Mouse (Mus musculus) bone marrow, adult 2 months (tissue): ENCODE results near the gene Pold4. TPM values are rescaled to one million over a fixed set of nuclear protein-coding genes. Genes with fewer than 3 reads are reported as not detected.
A peak's percentile ranks its signal among the peaks of the same experiment; 100 is the strongest.

Experiments
- H3K27ac ChIP-seq: fragments of 200-500 bp; 2 replicates; pipeline ENCODE4 v1.5.1; 2012; ENCODE audit warnings: low read depth, mild to moderate bottlenecking, control low read depth, inconsistent platforms, low read length; ENCODE audit not compliant: control insufficient read depth, poor library complexity, insufficient read depth
- H3K4me1 ChIP-seq: fragments of 200-500 bp; 2 replicates; pipeline ENCODE4 v1.6.1; 2011; ENCODE audit warnings: low read length; ENCODE audit not compliant: control insufficient read depth, insufficient read depth
- H3K4me3 ChIP-seq: fragments of 200-500 bp; replicated peaks from 2 replicates; pipeline ENCODE3; 2011; ENCODE audit warnings: mild to moderate bottlenecking, low read depth, low read length, control low read depth; ENCODE audit not compliant: control insufficient read depth
- CTCF ChIP-seq: fragments of 200-500 bp; IDR thresholded peaks from 2 replicates; pipeline ENCODE4 v1.5.1; 2011; ENCODE audit warnings: low read length, control low read depth; ENCODE audit not compliant: control insufficient read depth, insufficient read depth
- POLR2A ChIP-seq: fragments of 200-500 bp; IDR thresholded peaks from 2 replicates; pipeline ENCODE4 v1.6.1; 2011; ENCODE audit warnings: low read depth, mild to moderate bottlenecking, control low read depth, low read length, borderline replicate concordance; ENCODE audit not compliant: control insufficient read depth
- whole genome bisulfite sequencing: fragments of 180-500 bp; shearing (Covaris S2); methylation state at CpG from one replicate; pipeline ENCODE4 v1.1.7; 2018; 5-methylcytosine and 5-hydroxymethylcytosine counted together
- polyA plus RNA-seq: library from polyadenylated mRNA; stranded (reverse); fragments of >200 nt; gene quantifications from 2 replicates; pipeline ENCODE4 v1.2.4, GENCODE M21; 2011; ENCODE audit warnings: low replicate concordance; ENCODE audit not compliant: missing spikeins, insufficient read depth, insufficient read length

Gene Pold4
- polyA plus RNA-seq, 1 experiment: 54.7 TPM

DNA sequence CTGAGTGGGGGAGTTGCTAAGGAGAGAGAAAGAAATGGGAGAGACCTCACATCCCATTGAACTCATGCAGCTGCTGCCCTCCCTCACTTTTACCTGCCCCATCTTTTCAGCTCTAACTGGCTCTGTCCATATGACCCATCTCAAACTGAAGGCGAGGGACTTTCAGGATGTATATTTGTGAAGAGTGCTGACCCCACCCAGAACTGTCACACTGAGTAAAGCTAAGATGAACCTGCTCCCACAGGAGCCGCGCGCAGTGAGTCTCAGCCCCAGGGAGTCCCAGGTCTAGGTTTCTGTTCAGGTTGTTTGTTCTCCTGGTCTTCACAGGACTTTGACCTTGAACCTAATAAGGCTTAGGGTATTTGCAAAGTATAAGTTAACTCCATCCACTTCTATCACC is 2.8 kb upstream of the Pold4 start:
- WGBS: 88% methylated on average over 4 of the region's 4 CpGs
- no peak overlapping the region for H3K27ac ChIP-seq
- H3K4me3 ChIP-seq: no peak overlapping the region
- H3K4me1 ChIP-seq: peaks cover 10% of the 10 kb centered on the region
- TF ChIP-seq CTCF: no peak

GRCm38 (mm10) chr19:4229451-4230076 is 2.1 kb upstream of the Pold4 start:
- 74% methylated on average over 9 of the region's 9 CpGs for WGBS
- TF ChIP-seq CTCF: no peak
- no peak for TF ChIP-seq POLR2A

GRCm38 (mm10) chr19:4230415-4230814 is 1.3 kb upstream of the Pold4 start:
- WGBS: 66% methylated on average over 8 of the region's 8 CpGs
- Histone ChIP-seq H3K4me1 (peaks cover 10% of the 10 kb centered on the region), H3K4me3 (no peak overlapping the region), H3K27ac (peak overlapping the region; percentile 32)
- TF ChIP-seq CTCF: no peak
- TF ChIP-seq POLR2A: no peak

More at GRCm38 (mm10) chr19:4229451-4230076, 2.1 kb upstream of the Pold4 start:
- peaks cover 10% of the 10 kb centered on the region for H3K4me1 ChIP-seq
- no peak overlapping the region; the same call in 1 of the 2 replicates for H3K27ac ChIP-seq
- H3K4me3 ChIP-seq: no peak overlapping the region

DNA sequence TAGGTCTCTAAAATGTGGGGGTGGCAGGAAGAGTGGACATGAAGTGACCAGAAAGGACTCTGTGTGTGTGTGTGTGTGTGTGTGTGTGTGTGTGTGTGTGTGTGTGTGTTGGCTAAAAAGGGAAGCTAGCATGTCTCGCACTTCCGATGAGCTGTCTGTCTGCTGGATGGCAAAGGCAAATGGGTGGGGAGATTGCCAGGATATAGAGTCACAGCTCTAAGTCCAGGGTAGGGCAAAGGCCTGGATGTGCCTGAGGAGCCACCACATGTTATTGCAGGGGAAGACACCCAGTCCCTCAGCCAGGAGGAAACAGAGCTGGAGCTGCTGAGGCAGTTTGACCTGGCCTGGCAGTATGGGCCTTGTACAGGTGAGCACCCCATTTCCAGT is 480 bp downstream of the Pold4 start:
- peak overlapping the region; percentile 96 for H3K27ac ChIP-seq
- peaks cover 5% of the 10 kb centered on the region; the same call in 1 of the 2 replicates for H3K4me1 ChIP-seq
- peak overlapping the region; percentile 70 for H3K4me3 ChIP-seq
- TF ChIP-seq CTCF: no peak
- TF ChIP-seq POLR2A: no peak
- WGBS: 0% methylated on average over 2 of the region's 2 CpGs

- no peak for TF ChIP-seq CTCF
- no peak for TF ChIP-seq POLR2A
- no peak overlapping the region for H3K4me3 ChIP-seq
- H3K27ac ChIP-seq: peak overlapping the region; percentile 96
- H3K4me1 ChIP-seq: peaks cover 3% of the 10 kb centered on the region; the same call in 1 of the 2 replicates
- 70% methylated on average over 7 of the region's 7 CpGs for WGBS
Observed at GRCm38 (mm10) chr19:4232651-4233050, 952 bp downstream of the Pold4 start.

DNA sequence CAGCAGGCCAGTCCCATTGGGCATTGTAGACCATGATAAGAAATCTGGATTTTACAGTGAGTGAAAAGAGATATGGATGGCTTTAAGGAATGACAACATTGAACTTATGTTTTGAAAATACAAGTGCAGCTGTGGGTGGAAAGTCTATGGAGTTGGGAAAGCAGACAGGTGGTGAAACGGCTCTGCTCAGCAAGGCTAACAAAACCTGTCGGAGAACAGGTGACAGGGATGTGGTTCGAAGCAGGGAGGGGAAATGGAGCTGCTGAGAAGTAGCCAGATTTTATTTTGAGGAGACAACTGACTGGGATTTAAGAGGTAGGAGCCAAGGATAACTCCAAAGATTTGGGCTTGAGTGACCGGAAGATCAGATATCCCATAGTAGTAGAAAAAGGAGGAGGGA is 2.8 kb downstream of the Pold4 start:
- no peaks in the 10 kb centered on the region; the same call in 1 of the 2 replicates for H3K4me1 ChIP-seq
- H3K4me3 ChIP-seq: no peak overlapping the region
- no peak for TF ChIP-seq CTCF
- no peak for TF ChIP-seq POLR2A
- WGBS: 74% methylated on average over 4 of the region's 4 CpGs
- no peak overlapping the region for H3K27ac ChIP-seq

DNA sequence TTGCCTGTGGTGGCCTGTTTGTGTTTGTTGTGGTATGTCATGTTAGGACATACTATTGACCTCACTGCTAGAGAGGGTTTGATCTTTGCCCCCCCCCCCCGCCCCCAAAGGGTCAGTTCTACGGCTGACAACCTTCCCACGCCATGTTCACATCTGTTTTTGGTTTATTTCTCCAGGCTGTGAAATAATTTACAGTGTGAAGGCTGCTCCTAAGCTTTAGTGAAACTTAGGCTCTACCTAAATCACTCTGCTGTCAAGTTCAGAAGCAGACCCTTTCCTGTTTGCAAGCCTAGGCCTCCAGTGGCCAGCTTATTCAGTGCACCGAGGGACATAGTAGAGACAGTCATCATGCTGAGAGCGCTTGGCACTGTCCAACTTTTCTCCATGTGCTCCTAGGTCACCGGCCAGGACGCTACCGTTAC is 8.6 kb downstream of the Pold4 start:
- no peak overlapping the region for H3K4me3 ChIP-seq
- no peak overlapping the region for H3K27ac ChIP-seq
- WGBS: 57% methylated on average over 8 of the region's 8 CpGs
- H3K4me1 ChIP-seq: no peaks in the 10 kb centered on the region
- no peak for TF ChIP-seq CTCF
- TF ChIP-seq POLR2A: no peak

- H3K4me3 ChIP-seq: no peak overlapping the region
- no peaks in the 10 kb centered on the region for H3K4me1 ChIP-seq
- TF ChIP-seq POLR2A (no peak), CTCF (no peak)
- 73% methylated on average over 3 of the region's 3 CpGs for WGBS
- H3K27ac ChIP-seq: no peak overlapping the region
Observed at GRCm38 (mm10) chr19:4242416-4242815, 10.7 kb downstream of the Pold4 start.

DNA sequence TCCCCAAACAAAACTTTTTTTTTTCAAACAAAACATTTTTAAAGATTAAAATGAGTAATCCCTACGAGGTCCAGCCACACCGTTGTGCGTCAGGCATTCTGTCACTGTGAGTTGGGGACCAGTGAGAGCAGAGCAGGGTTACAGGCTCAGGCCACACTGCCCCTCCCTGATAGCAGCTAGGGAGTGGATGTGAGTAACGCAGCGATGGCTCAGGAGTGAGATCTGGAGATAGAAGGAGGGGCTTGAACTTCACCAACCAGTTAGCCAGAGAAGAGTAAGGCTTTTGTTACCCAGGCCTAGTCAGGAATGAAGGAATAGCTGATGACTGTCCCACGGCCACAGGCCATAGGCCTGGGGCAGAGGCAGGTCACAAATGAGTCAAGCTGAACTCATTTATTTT is 13.1 kb downstream of the Pold4 start:
- Histone ChIP-seq H3K4me1 (no peaks in the 10 kb centered on the region), H3K27ac (no peak overlapping the region), H3K4me3 (no peak overlapping the region)
- 86% methylated on average over 6 of the region's 6 CpGs for WGBS
- no peak for TF ChIP-seq POLR2A
- TF ChIP-seq CTCF: no peak
